Mouse (Mus musculus) heart, embryonic 13.5 days (tissue): Measurements from ENCODE around the gene Dnajc16. TPM values are rescaled to one million over a fixed set of nuclear protein-coding genes. Genes with fewer than 3 reads are reported as not detected.

Experiments
- ATAC-seq: fragments of 200-750 bp; cut with Nextera tagmentation; 2 replicates; pipeline ENCODE4 v1.8.0; 2017; ENCODE audit warnings: moderate TSS enrichment; ENCODE audit not compliant: insufficient number of reproducible peaks, low FRiP score, low TSS enrichment; ENCODE audit errors: extremely low read depth
- H3K27ac ChIP-seq: fragments of 300-500 bp; sonication (generic); replicated peaks from 2 replicates; pipeline ENCODE4 v1.5.1; 2015; ENCODE audit warnings: moderate library complexity, mild to moderate bottlenecking, inconsistent platforms
- H3K27me3 ChIP-seq: fragments of 300-500 bp; sonication (generic); replicated peaks from 2 replicates; pipeline ENCODE4 v1.6.1; 2015; ENCODE audit warnings: mild to moderate bottlenecking, inconsistent platforms
- H3K36me3 ChIP-seq: fragments of 300-500 bp; sonication (generic); 2 replicates; pipeline ENCODE4 v1.6.1; 2015; ENCODE audit warnings: mild to moderate bottlenecking, inconsistent platforms
- H3K4me1 ChIP-seq: fragments of 300-500 bp; sonication (generic); 2 replicates; pipeline ENCODE4 v1.6.1; 2015; ENCODE audit warnings: inconsistent platforms
- H3K4me2 ChIP-seq: fragments of 300-500 bp; sonication (generic); 2 replicates; pipeline ENCODE4 v1.6.1; 2015; ENCODE audit warnings: inconsistent platforms, mild to moderate bottlenecking, moderate library complexity
- H3K4me3 ChIP-seq: fragments of 300-500 bp; sonication (generic); 2 replicates; pipeline ENCODE4 v1.5.1; 2015; ENCODE audit warnings: moderate library complexity, mild to moderate bottlenecking, inconsistent platforms
- H3K9ac ChIP-seq: fragments of 300-500 bp; sonication (generic); 2 replicates; pipeline ENCODE4 v1.6.1; 2015; ENCODE audit warnings: inconsistent platforms, mild to moderate bottlenecking, moderate library complexity
- H3K9me3 ChIP-seq: fragments of 300-500 bp; sonication (generic); 2 replicates; pipeline ENCODE4 v1.6.1; 2016; ENCODE audit warnings: inconsistent platforms
- WGBS: fragments of 180-500 bp; shearing (Covaris S2); methylation state at CpG from one replicate; pipeline ENCODE4 v1.1.7; 2015; ENCODE audit warnings: mixed read lengths; 5-methylcytosine and 5-hydroxymethylcytosine counted together
- polyA plus RNA-seq: library from polyadenylated mRNA; unstranded; fragments of >200 nt; fragmentation: Nextera tagmentation; extraction: Ambion mirVana; gene quantifications from 2 replicates; pipeline ENCODE4 v1.2.1, GENCODE M21; 2015

Dnajc16 gene
- polyA plus RNA-seq, 1 experiment from 2014 or later: 4.0 TPM

DNA sequence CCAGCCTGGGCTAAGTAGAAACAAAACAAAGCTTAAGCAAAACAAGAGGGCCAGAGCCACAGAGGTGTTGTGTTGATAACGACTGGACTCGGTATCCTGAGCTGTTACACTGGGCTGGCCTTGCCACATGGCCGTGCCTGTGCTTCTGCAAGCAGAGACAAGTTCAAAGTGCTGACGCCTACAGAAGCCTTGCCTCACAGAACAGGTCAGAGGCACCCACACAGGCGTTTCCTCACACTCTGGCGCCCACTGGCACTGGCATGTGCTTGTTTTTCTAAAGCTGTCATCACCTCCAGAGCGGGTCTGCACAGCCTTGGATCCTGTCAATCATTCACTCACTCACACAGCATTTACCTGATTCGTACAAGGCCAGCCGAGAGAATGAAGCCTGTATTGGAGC lies 48.9 kb downstream of the Dnajc16 start:
- ATAC-seq: peak; percentile 40; the same call in 1 of the 2 replicates
- Histone ChIP-seq H3K9ac (peak overlapping the region; percentile 40; the same call in 1 of the 2 replicates), H3K4me2 (no peak overlapping the region), H3K9me3 (no peaks in the 10 kb centered on the region), H3K4me3 (no peak overlapping the region), H3K4me1 (peaks cover 19% of the 10 kb centered on the region), H3K27ac (peak overlapping the region; percentile 66), H3K27me3 (peaks cover 5% of the 10 kb centered on the region; the same call in 1 of the 2 replicates), H3K36me3 (no peaks in the 10 kb centered on the region)
- 20% methylated on average over 9 of the region's 9 CpGs for WGBS

- Histone ChIP-seq H3K9me3 (no peaks in the 10 kb centered on the region), H3K9ac (no peak overlapping the region), H3K27ac (no peak overlapping the region), H3K27me3 (no peaks in the 10 kb centered on the region), H3K4me2 (no peak overlapping the region), H3K4me3 (no peak overlapping the region), H3K4me1 (peaks cover 23% of the 10 kb centered on the region), H3K36me3 (no peaks in the 10 kb centered on the region)
- WGBS: 60% methylated on average over 8 of the region's 8 CpGs
- ATAC-seq: no peak
Observed at GRCm38 (mm10) chr4:141738015-141738414, 52.7 kb downstream of the Dnajc16 start.

DNA sequence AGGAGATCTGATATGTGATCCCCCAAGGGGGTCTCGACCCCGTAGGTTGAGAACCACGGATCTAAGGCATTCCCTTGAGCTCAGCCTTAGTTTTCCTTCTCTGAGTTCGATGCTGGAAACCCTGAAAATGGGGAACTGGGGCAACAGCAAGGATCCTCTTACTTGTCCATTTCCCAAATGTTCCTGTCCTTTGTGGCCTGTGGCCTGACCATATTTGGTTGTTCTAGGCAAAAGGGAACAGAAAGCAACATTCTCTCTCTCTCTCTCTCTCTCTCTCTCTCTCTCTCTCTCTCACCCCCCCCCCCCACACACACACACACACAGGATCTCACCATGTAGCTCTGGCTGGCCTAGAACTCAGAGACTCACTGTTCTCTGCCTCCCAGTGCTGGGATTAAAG lies 53.9 kb downstream of the Dnajc16 start:
- H3K9me3 ChIP-seq: no peaks in the 10 kb centered on the region
- no peak overlapping the region for H3K4me2 ChIP-seq
- no peak overlapping the region for H3K9ac ChIP-seq
- ATAC-seq: no peak
- no peak overlapping the region for H3K27ac ChIP-seq
- H3K36me3 ChIP-seq: no peaks in the 10 kb centered on the region
- H3K27me3 ChIP-seq: no peaks in the 10 kb centered on the region
- H3K4me1 ChIP-seq: peaks cover 15% of the 10 kb centered on the region
- 51% methylated on average over 4 of the region's 4 CpGs for WGBS
- H3K4me3 ChIP-seq: no peak overlapping the region

DNA sequence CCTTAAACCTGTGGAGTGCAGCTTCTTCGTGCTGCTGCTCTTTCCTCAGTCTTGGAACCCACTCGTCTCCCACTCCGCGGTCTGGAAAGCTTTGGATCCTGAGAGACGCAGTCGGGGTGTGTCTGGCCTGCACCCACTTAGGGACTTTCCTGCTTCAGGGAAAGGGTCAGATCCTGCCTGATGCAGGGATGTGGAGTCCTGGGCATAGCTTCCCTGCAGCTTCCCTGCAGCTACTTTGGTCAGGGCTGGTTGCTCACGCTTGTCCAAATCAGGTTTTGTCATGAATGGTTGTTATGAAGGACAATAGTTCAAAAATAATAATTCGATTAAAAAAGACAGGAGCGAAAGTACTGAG lies 55.5 kb downstream of the Dnajc16 start:
- Histone ChIP-seq H3K4me2 (peak overlapping the region; percentile 70), H3K9me3 (no peaks in the 10 kb centered on the region), H3K27ac (no peak overlapping the region), H3K9ac (peak overlapping the region; percentile 4; the same call in 1 of the 2 replicates), H3K4me1 (peaks cover 9% of the 10 kb centered on the region), H3K4me3 (peak overlapping the region; percentile 49), H3K36me3 (no peaks in the 10 kb centered on the region), H3K27me3 (no peaks in the 10 kb centered on the region)
- ATAC-seq: no peak
- 29% methylated on average over 9 of the region's 9 CpGs for WGBS

DNA sequence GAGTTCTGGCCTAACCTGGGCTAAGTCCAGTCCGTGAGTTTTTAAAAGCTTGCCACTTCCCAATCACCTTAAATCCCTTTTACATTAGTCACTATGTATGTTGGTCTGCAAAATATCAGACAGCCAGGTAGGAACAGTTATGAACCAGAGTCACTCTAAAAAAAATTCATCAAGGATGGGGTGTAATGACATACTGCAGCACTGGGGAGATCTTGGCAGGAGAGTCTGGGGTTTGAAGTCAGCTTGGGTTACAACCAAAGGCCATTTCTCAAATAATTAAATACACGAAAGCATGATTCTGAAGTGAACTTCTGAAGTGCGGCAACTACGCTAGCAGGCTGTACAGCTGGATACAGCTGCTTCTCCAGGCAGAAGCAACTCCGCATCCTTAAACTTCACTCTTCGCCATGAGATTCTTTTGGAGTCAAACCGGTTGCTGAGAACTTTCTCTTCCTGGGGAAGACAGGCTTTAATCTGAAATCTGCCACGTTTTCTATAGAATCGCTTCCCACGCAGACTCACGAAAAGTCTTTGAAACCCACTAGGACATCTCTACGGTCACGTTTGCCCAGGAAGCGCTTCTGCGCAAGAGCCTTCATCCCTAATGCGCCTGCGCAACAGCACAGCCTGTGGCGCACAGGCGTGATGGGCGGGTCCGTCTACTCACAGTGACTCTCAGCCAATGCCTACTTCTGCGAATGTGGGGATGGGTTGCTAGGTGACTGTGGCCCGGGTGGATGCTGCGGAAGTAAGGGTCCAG lies 56.1 kb downstream of the Dnajc16 start:
- no peaks in the 10 kb centered on the region for H3K27me3 ChIP-seq
- H3K36me3 ChIP-seq: no peaks in the 10 kb centered on the region
- H3K4me2 ChIP-seq: peak overlapping the region; percentile 70
- peak; percentile 84 for ATAC-seq
- H3K4me1 ChIP-seq: peaks cover 9% of the 10 kb centered on the region
- no peaks in the 10 kb centered on the region for H3K9me3 ChIP-seq
- WGBS: 7% methylated on average over 24 of the region's 24 CpGs
- peak overlapping the region; percentile 68 for H3K9ac ChIP-seq
- peak overlapping the region; percentile 49 for H3K4me3 ChIP-seq
- peak overlapping the region; percentile 44 for H3K27ac ChIP-seq

DNA sequence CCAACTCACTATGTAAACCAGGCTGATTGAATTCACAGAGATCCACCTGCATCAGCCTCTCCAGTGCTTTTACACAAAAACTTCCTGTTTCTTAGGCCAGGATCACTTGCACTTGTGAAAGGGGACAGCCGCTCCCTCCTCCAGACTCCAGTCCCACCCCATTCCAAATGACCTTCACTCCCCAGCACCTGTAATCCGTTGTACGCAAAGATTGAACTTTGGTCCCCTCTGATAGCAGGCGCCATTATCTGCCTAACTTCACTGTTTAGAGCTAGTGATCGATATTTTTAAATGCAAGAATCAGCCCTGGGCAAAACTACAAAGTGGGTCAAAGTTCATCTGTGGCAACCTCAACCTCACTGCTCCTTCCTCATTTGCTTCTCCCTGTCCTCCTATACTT lies 59.0 kb downstream of the Dnajc16 start:
- 67% methylated on average over 5 of the region's 5 CpGs for WGBS
- no peaks in the 10 kb centered on the region for H3K9me3 ChIP-seq
- no peak overlapping the region for H3K4me3 ChIP-seq
- no peak overlapping the region for H3K27ac ChIP-seq
- no peak overlapping the region for H3K9ac ChIP-seq
- no peaks in the 10 kb centered on the region for H3K36me3 ChIP-seq
- no peak for ATAC-seq
- no peaks in the 10 kb centered on the region for H3K27me3 ChIP-seq
- H3K4me1 ChIP-seq: peaks cover 9% of the 10 kb centered on the region
- no peak overlapping the region for H3K4me2 ChIP-seq

DNA sequence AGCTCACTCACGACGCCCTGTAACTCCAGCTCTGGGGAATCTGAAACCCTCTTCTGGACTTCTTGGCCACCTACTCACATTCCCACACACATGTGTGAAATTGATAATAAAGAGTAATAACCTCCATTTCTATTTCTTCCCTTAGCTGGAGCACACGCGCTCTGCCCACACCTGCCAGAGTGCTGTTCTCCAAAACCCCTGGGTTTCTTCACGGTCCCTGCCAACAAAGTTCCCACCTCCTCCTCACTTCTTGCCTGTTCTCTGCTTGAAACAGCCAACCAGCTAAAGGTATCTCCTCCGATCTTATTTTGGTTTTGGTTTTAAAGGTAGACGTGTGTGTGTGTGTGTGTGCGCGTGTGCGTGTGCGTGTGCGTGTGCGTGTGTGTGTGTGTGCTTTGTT lies 60.3 kb downstream of the Dnajc16 start:
- WGBS: 76% methylated on average over 13 of the region's 13 CpGs
- H3K36me3 ChIP-seq: no peaks in the 10 kb centered on the region
- no peak overlapping the region for H3K27ac ChIP-seq
- H3K27me3 ChIP-seq: no peaks in the 10 kb centered on the region
- H3K4me3 ChIP-seq: no peak overlapping the region
- H3K4me1 ChIP-seq: peaks cover 9% of the 10 kb centered on the region
- H3K9me3 ChIP-seq: no peaks in the 10 kb centered on the region
- H3K4me2 ChIP-seq: no peak overlapping the region
- ATAC-seq: no peak
- no peak overlapping the region for H3K9ac ChIP-seq

- H3K9me3 ChIP-seq: no peaks in the 10 kb centered on the region
- H3K9ac ChIP-seq: no peak overlapping the region
- ATAC-seq: no peak
Observed at GRCm38 (mm10) chr4:141729266-141729665, 61.5 kb downstream of the Dnajc16 start.

GRCm38 (mm10) chr4:141725738-141726137 lies 65.0 kb downstream of the Dnajc16 start:
- no peak overlapping the region for H3K4me2 ChIP-seq
- no peaks in the 10 kb centered on the region for H3K27me3 ChIP-seq
- H3K27ac ChIP-seq: no peak overlapping the region
- no peaks in the 10 kb centered on the region for H3K36me3 ChIP-seq
- H3K4me3 ChIP-seq: no peak overlapping the region
- H3K9me3 ChIP-seq: no peaks in the 10 kb centered on the region
- no peak overlapping the region for H3K9ac ChIP-seq
- H3K4me1 ChIP-seq: peaks cover 24% of the 10 kb centered on the region
- no peak for ATAC-seq
- WGBS: 47% methylated on average over 3 of the region's 3 CpGs

More at GRCm38 (mm10) chr4:141729266-141729665, 61.5 kb downstream of the Dnajc16 start:
- Histone ChIP-seq H3K27ac (no peak overlapping the region), H3K4me3 (no peak overlapping the region), H3K27me3 (no peaks in the 10 kb centered on the region), H3K4me1 (peaks cover 2% of the 10 kb centered on the region; the same call in 1 of the 2 replicates), H3K36me3 (no peaks in the 10 kb centered on the region), H3K4me2 (no peak overlapping the region)
- WGBS: 76% methylated on average over 3 of the region's 3 CpGs

DNA sequence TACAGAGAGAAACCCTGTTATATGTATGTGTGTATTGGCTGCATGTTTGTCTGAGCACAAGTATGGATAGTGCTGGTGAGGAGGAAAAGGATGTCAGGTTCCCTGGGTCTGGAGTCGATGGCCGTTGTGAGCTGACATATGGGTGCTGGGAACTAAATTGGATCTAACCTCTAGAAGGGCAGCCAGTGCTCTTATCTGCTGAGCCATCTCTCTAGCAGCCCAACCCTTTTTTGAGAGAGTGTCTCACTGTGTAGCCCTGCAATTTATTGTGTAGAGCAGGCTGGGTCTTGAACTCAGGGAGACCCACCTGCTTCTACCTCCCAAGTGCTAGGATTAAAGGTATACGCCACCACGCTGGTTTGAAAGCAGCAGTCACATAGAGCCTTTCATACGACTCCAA lies 65.5 kb downstream of the Dnajc16 start:
- H3K27ac ChIP-seq: no peak overlapping the region
- H3K4me3 ChIP-seq: no peak overlapping the region
- WGBS: 70% methylated on average over 5 of the region's 5 CpGs
- no peak overlapping the region for H3K9ac ChIP-seq
- no peak for ATAC-seq
- no peaks in the 10 kb centered on the region for H3K9me3 ChIP-seq
- H3K4me1 ChIP-seq: peaks cover 28% of the 10 kb centered on the region
- peaks cover 4% of the 10 kb centered on the region for H3K36me3 ChIP-seq
- H3K27me3 ChIP-seq: no peaks in the 10 kb centered on the region
- H3K4me2 ChIP-seq: no peak overlapping the region

DNA sequence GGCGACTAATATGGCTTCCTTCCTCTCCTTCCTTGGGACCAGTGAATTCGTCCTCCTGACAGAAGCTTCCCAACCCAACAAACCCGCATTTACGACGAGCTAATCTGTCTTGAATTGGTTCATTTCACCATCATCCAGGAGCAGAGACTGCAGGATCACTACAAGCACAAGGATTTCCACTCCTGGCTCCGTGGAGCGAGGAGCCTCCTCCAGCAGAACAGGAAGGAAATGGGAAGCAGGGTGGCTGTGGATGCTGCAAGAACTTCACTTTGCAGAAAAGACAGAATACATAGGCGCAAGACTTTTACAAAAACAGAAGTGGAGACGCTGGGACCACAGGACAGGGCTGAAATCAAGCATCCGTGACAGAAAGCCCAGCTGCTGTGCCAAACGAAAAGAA lies 66.1 kb downstream of the Dnajc16 start:
- peaks cover 11% of the 10 kb centered on the region for H3K36me3 ChIP-seq
- H3K9me3 ChIP-seq: no peaks in the 10 kb centered on the region
- no peak overlapping the region for H3K4me3 ChIP-seq
- no peak for ATAC-seq
- H3K4me1 ChIP-seq: peaks cover 35% of the 10 kb centered on the region
- H3K9ac ChIP-seq: no peak overlapping the region
- 0 out of 2 replicates have a peak overlapping the region, but pooled peaks have one; percentile 20 for H3K27ac ChIP-seq
- H3K4me2 ChIP-seq: no peak overlapping the region; the same call in 1 of the 2 replicates
- 62% methylated on average over 11 of the region's 11 CpGs for WGBS
- no peaks in the 10 kb centered on the region for H3K27me3 ChIP-seq

GRCm38 (mm10) chr4:141723673-141724068 lies 67.1 kb downstream of the Dnajc16 start:
- Histone ChIP-seq H3K36me3 (peaks cover 11% of the 10 kb centered on the region), H3K9me3 (no peaks in the 10 kb centered on the region), H3K9ac (peak overlapping the region; percentile 99), H3K27me3 (no peaks in the 10 kb centered on the region), H3K4me3 (peak overlapping the region; percentile 82), H3K4me1 (peaks cover 42% of the 10 kb centered on the region), H3K4me2 (peak overlapping the region; percentile 87), H3K27ac (peak overlapping the region; percentile 98)
- WGBS: 10% methylated on average over 13 of the region's 13 CpGs
- no peak for ATAC-seq
